Mouse (Mus musculus): ENCODE data around the gene Olfr1328. TPM values are rescaled to one million over a fixed set of nuclear protein-coding genes. Genes with fewer than 3 reads are reported as not detected.

Olfr1328 gene
- polyA plus RNA-seq, 1 experiment: not detected

- TF ChIP-seq CTCF (conservative IDR thresholded peaks at IDR 0.05; ENCODE audit: insufficient read depth, insufficient read length, low read depth, low read length) (no peak), POLR2A (IDR thresholded peaks at IDR 0.05; ENCODE audit: low read depth, low read length) (no peak)
- Histone ChIP-seq H3K4me3 (ENCODE audit: insufficient read depth, low read depth, low read length) (no peak overlapping the region), H3K4me1 (ENCODE audit: control insufficient read depth, insufficient read depth, low read length) (no peaks in the 10 kb centered on the region), H3K27ac (ENCODE audit: insufficient read depth, low read depth, low read length) (no peak overlapping the region), H3K27me3 (replicated peaks; ENCODE audit: control insufficient read depth, insufficient read depth, low read length) (no peaks in the 10 kb centered on the region), H3K36me3 (ENCODE audit: control insufficient read depth, insufficient read depth, low read length) (no peaks in the 10 kb centered on the region)
- DNase-seq: no peak
- WGBS: 67% methylated on average over 2 of the region's 2 CpGs
These were observed 36.4 kb downstream of the Olfr1328 start for GRCm38 (mm10) chr4:118901981-118902380.

GRCm38 (mm10) chr4:118888297-118888696 lies 50.1 kb downstream of the Olfr1328 start, which contains the start of gene Olfr1330:
Olfr1330 (plus strand) TSS chr4:118888597.
- Histone ChIP-seq H3K4me3 (ENCODE audit: insufficient read depth, low read depth, low read length) (no peak within 1 kb of the TSS), H3K27me3 (replicated peaks; ENCODE audit: control insufficient read depth, insufficient read depth, low read length) (0 out of 2 replicates have a peak, but pooled peaks cover 1% of the 10 kb centered on the region), H3K4me1 (ENCODE audit: control insufficient read depth, insufficient read depth, low read length) (no peaks in the 10 kb centered on the region), H3K27ac (ENCODE audit: insufficient read depth, low read depth, low read length) (no peak within 1 kb of the TSS), H3K36me3 (ENCODE audit: control insufficient read depth, insufficient read depth, low read length) (no peaks in the 10 kb centered on the region)
- TF ChIP-seq POLR2A (IDR thresholded peaks at IDR 0.05; ENCODE audit: low read depth, low read length) (no peak), CTCF (conservative IDR thresholded peaks at IDR 0.05; ENCODE audit: insufficient read depth, insufficient read length, low read depth, low read length) (no peak)
- 78% methylated on average over 1 of the region's 1 CpGs for WGBS
- no peak for DNase-seq

Other genes starting within 250 kb of the Olfr1328 start
- not detected in 2 replicates for gene Olfr1342, start 245.9 kb downstream of the Olfr1328 start, polyA plus RNA-seq (2012; rRNA removed)
- not detected in 2 replicates for gene Olfr1341, start 235.1 kb downstream of the Olfr1328 start, polyA plus RNA-seq (2012; rRNA removed)
- gene Olfr1340, start 218.5 kb downstream of the Olfr1328 start, polyA plus RNA-seq (2012; rRNA removed): not detected in 2 replicates
- not detected in 2 replicates for gene Olfr1339, start 206.4 kb downstream of the Olfr1328 start, polyA plus RNA-seq (2012; rRNA removed)
- not detected in 2 replicates for gene Olfr1338, start 179.9 kb downstream of the Olfr1328 start, polyA plus RNA-seq (2012; rRNA removed)
- gene Olfr1337, start 156.0 kb downstream of the Olfr1328 start, polyA plus RNA-seq (2012; rRNA removed): not detected in 2 replicates
- not detected in 2 replicates for gene Olfr1335, start 128.7 kb downstream of the Olfr1328 start, polyA plus RNA-seq (2012; rRNA removed)
- not detected in 2 replicates for gene Olfr1333, start 102.3 kb downstream of the Olfr1328 start, polyA plus RNA-seq (2012; rRNA removed)
- gene Olfr1331, start 74.0 kb downstream of the Olfr1328 start, polyA plus RNA-seq (2012; rRNA removed): not detected in 2 replicates
- gene Olfr1330, start 50.0 kb downstream of the Olfr1328 start, polyA plus RNA-seq (2012; rRNA removed): not detected in 2 replicates
- gene Olfr1329, start 21.1 kb downstream of the Olfr1328 start, polyA plus RNA-seq (2012; rRNA removed): not detected in 2 replicates
- gene Lao1, start 23.0 kb upstream of the Olfr1328 start, polyA plus RNA-seq (2012; rRNA removed): not detected in 2 replicates
- 78.4 and 89.6 TPM in 2 replicates for gene Slc2a1, start 170.1 kb upstream of the Olfr1328 start, polyA plus RNA-seq (2012; rRNA removed)
- 16.6 and 19.3 TPM in 2 replicates for gene Zfp691, start 235.6 kb upstream of the Olfr1328 start, polyA plus RNA-seq (2012; rRNA removed)